Mouse (Mus musculus): ENCODE measurements around the gene Lrp3. TPM values are rescaled to one million over a fixed set of nuclear protein-coding genes. Genes with fewer than 3 reads are reported as not detected.

Lrp3 gene
- 4.5 TPM for polyA plus RNA-seq (2014; fragmentation: Illumina TruSeq; extraction: RNeasy Lipid Tissue Mini Kit (QIAGEN cat#74804); ENCODE audit: insufficient read depth, low read depth, low replicate concordance)

DNA sequence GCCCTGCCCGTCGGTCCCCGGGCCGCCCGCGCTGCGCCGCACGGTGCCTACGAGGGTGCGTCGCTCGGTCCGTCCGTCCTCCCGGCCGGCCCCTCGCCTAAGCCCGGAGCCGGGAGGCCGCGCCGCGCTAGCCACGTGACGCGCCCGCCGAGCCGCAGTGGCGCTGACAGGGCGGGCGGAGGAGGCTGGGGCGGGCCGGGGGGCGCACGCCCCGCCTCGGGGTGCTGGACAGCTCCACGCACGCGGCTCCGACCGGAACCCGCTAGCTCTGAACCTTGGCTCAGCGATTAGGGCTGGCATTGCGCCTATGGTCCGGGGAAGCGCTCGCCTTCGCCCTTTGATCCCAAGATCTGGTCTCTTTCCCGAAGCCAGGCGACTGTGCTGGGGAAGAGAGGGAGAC lies at the start of gene Lrp3:
Lrp3 (minus strand) TSS at position 274 of the 400 bp plus-strand sequence.

GRCm38 (mm10) chr7:35185889-35186569 lies 29.3 kb downstream of the Lrp3 start, which contains the start of gene Slc7a10:
Slc7a10 (plus strand) TSS chr7:35186385.

Other genes with a start within 250 kb of the Lrp3 start
- 24.6 TPM for gene Cebpg, start 158.9 kb downstream of the Lrp3 start, polyA plus RNA-seq (2014; fragmentation: Illumina TruSeq; extraction: RNeasy Lipid Tissue Mini Kit (QIAGEN cat#74804); ENCODE audit: insufficient read depth, low read depth, low replicate concordance)
- 71.7 TPM for gene Cebpa, start 96.2 kb downstream of the Lrp3 start, polyA plus RNA-seq (2014; fragmentation: Illumina TruSeq; extraction: RNeasy Lipid Tissue Mini Kit (QIAGEN cat#74804); ENCODE audit: insufficient read depth, low read depth, low replicate concordance)
- 27.8 TPM for gene Slc7a10, start 29.1 kb downstream of the Lrp3 start, polyA plus RNA-seq (2014; fragmentation: Illumina TruSeq; extraction: RNeasy Lipid Tissue Mini Kit (QIAGEN cat#74804); ENCODE audit: insufficient read depth, low read depth, low replicate concordance)
- gene Gpatch1, start 102.9 kb upstream of the Lrp3 start, polyA plus RNA-seq (2014; fragmentation: Illumina TruSeq; extraction: RNeasy Lipid Tissue Mini Kit (QIAGEN cat#74804); ENCODE audit: insufficient read depth, low read depth, low replicate concordance) = 5.9 TPM
- gene Rhpn2, start 118.7 kb upstream of the Lrp3 start, polyA plus RNA-seq (2014; fragmentation: Illumina TruSeq; extraction: RNeasy Lipid Tissue Mini Kit (QIAGEN cat#74804); ENCODE audit: insufficient read depth, low read depth, low replicate concordance) = 6.3 TPM
- gene Faap24, start 181.3 kb upstream of the Lrp3 start, polyA plus RNA-seq (2014; fragmentation: Illumina TruSeq; extraction: RNeasy Lipid Tissue Mini Kit (QIAGEN cat#74804); ENCODE audit: insufficient read depth, low read depth, low replicate concordance) = 4.6 TPM
- gene Cep89, start 181.5 kb upstream of the Lrp3 start, polyA plus RNA-seq (2014; fragmentation: Illumina TruSeq; extraction: RNeasy Lipid Tissue Mini Kit (QIAGEN cat#74804); ENCODE audit: insufficient read depth, low read depth, low replicate concordance) = 11.2 TPM
- not detected for gene Slc7a9, start 233.3 kb upstream of the Lrp3 start, polyA plus RNA-seq (2014; fragmentation: Illumina TruSeq; extraction: RNeasy Lipid Tissue Mini Kit (QIAGEN cat#74804); ENCODE audit: insufficient read depth, low read depth, low replicate concordance)

Data from lung, adult 10 weeks (tissue).